Mouse (Mus musculus) ES-Bruce4 (cell line): Measurements from ENCODE around the gene Fndc1. TPM values are rescaled to one million over a fixed set of nuclear protein-coding genes. Genes with fewer than 3 reads are reported as not detected.

Source experiments
- H3K27ac ChIP-seq: 2 replicates; pipeline ENCODE4 v1.5.1; 2012; ENCODE audit warnings: low read length, inconsistent platforms; ENCODE audit not compliant: insufficient read depth
- H3K27me3 ChIP-seq: 2 replicates; pipeline ENCODE4 v1.6.1; 2012; ENCODE audit warnings: mild to moderate bottlenecking, low read length, inconsistent platforms; ENCODE audit not compliant: control insufficient read depth, poor library complexity, insufficient read depth, severe bottlenecking
- H3K36me3 ChIP-seq: 2 replicates; pipeline ENCODE4 v1.6.1; 2012; ENCODE audit warnings: inconsistent platforms, mild to moderate bottlenecking, low read length, moderate library complexity; ENCODE audit not compliant: control insufficient read depth, poor library complexity, insufficient read depth, severe bottlenecking
- H3K4me1 ChIP-seq: one replicate; pipeline ENCODE4 v1.8.1; 2011; ENCODE audit warnings: low read length; ENCODE audit not compliant: control insufficient read depth, insufficient read depth
- H3K4me3 ChIP-seq: 2 replicates; pipeline ENCODE4 v1.5.1; 2011; ENCODE audit warnings: low read depth, mild to moderate bottlenecking, low read length
- H3K9ac ChIP-seq: 2 replicates; pipeline ENCODE4 v1.6.1; 2012; ENCODE audit warnings: low read depth, mild to moderate bottlenecking, inconsistent platforms; ENCODE audit not compliant: poor library complexity, severe bottlenecking
- H3K9me3 ChIP-seq: replicated peaks from 2 replicates; pipeline ENCODE4 v1.6.1; 2012; ENCODE audit warnings: mild to moderate bottlenecking, low read length, inconsistent platforms; ENCODE audit not compliant: control insufficient read depth, poor library complexity, insufficient read depth, severe bottlenecking
- CTCF ChIP-seq: IDR thresholded peaks from one replicate; pipeline ENCODE4 v1.8.1; 2011; ENCODE audit warnings: low read depth, low read length
- EP300 ChIP-seq: IDR thresholded peaks from 2 replicates; pipeline ENCODE4 v1.6.1; 2011; ENCODE audit warnings: low read depth, low read length; ENCODE audit not compliant: insufficient read depth
- POLR2A ChIP-seq: IDR thresholded peaks from one replicate; pipeline ENCODE4 v1.8.1; 2011; ENCODE audit warnings: low read length; ENCODE audit not compliant: insufficient read depth
- polyA plus RNA-seq: library from polyadenylated mRNA; stranded (reverse); fragments of >200 nt; gene quantifications from 2 replicates; pipeline ENCODE4 v1.2.4, GENCODE M21; 2011; ENCODE audit warnings: low read depth; ENCODE audit not compliant: missing spikeins, insufficient read depth, insufficient read length

Fndc1 gene
- polyA plus RNA-seq: 4.3 and 6.1 TPM in 2 replicates

DNA sequence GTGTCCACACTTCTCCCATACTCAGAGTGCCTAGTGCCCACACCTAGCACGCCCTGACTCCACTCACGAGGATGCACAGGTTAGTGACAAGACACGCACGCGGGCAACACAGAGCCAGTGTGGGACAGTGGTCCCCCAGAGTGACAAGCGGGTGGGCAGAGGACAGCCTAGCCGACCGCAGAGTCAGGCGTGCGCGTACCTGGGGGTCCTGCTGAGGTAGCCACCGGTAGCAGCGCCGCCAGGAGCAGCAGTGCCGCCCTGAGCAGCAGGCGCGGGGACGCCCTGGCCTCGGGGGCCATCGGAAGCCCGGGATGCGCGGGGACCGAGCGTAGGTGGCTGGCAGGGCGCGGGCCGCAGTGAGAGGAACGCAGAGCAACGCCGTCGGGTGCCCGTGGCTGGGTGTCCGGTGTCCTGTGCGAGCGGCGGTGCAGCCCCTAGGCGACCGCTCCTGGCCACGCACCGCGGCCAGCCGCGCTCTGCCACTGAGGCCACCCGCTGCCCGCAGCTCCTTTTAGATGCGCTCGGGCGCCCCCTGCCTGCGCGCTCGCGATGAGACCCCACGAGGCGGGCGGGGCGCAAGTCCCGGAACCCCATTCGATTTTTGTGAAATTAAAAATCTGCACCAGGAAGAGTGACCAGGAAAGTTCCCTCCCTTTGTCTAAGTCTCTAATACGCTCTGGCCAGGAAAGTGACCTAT lies at the start of gene Fndc1:
Gene Fndc1 (minus strand): TSS at position 484 of the 697 bp plus-strand sequence.
- H3K27me3 ChIP-seq: peaks cover 2% of the 10 kb centered on the region; the same call in 1 of the 2 replicates
- TF ChIP-seq CTCF (peak; percentile 45), EP300 (no peak), POLR2A (no peak)

DNA sequence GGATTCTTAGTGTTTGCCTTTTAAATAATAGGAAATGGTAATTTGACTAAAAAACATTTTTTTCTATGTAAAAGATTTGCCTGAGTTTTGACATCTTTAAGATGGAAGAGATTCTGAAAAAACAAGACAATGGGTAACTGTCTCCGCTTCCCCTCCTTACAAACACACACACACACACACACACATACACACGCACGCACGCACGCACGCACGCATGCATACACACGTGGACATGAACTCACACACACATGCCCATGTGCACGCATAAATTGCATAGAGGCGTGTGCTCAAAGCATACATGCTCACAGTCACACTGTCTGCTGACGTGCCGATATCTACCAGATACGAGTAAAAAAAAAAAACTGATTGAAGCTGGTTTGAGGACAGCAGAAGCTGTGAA lies 49.4 kb upstream of the Fndc1 start:
- Histone ChIP-seq H3K4me3 (no peak overlapping the region), H3K9me3 (no peaks in the 10 kb centered on the region), H3K27me3 (no peaks in the 10 kb centered on the region), H3K4me1 (no peaks in the 10 kb centered on the region), H3K36me3 (no peaks in the 10 kb centered on the region), H3K9ac (no peak overlapping the region), H3K27ac (no peak overlapping the region)
- TF ChIP-seq EP300 (no peak), CTCF (no peak), POLR2A (no peak)

More for the DNA sequence above, at the start of gene Fndc1:
- Histone ChIP-seq H3K4me3 (peak within 1 kb of the TSS; percentile 67), H3K9ac (peak within 1 kb of the TSS; percentile 28; the same call in 1 of the 2 replicates), H3K4me1 (no peaks in the 10 kb centered on the region), H3K27ac (no peak within 1 kb of the TSS), H3K36me3 (no peaks in the 10 kb centered on the region), H3K9me3 (no peaks in the 10 kb centered on the region)

DNA sequence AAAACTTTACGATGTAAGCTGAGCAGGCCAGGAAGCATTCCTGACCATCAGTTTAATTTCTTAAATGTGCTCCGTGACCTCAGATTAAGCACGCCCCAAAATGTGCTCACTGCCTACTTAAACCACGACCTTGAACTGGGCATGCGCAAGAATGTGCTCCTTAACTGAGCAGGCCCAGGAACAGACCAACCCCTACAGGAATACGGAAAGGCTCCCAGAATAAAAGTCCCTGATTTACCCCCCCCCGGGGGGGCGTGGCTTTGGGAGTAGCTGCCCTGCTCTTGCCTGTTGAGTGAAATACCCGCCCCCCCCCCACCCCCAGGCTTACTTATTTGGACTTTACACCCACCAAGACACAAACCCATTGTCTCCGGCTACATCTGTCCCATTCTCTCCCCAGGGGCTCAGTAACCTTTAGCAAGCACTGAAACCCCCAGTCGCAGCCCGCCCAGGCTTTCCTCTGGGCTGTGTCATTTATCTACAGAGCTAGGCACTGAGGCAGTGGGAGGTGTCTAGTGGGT lies 48.9 kb upstream of the Fndc1 start:
- TF ChIP-seq POLR2A: no peak
- TF ChIP-seq EP300: no peak
- no peak for TF ChIP-seq CTCF
- Histone ChIP-seq H3K36me3 (no peaks in the 10 kb centered on the region), H3K4me1 (no peaks in the 10 kb centered on the region), H3K4me3 (no peak overlapping the region), H3K9ac (no peak overlapping the region), H3K27ac (no peak overlapping the region), H3K9me3 (no peaks in the 10 kb centered on the region), H3K27me3 (no peaks in the 10 kb centered on the region)

GRCm38 (mm10) chr17:7874776-7875531 lies 47.9 kb upstream of the Fndc1 start:
- H3K27ac ChIP-seq: no peak overlapping the region
- no peaks in the 10 kb centered on the region for H3K27me3 ChIP-seq
- H3K9me3 ChIP-seq: no peaks in the 10 kb centered on the region
- H3K9ac ChIP-seq: no peak overlapping the region
- no peaks in the 10 kb centered on the region for H3K36me3 ChIP-seq
- no peak overlapping the region for H3K4me3 ChIP-seq
- TF ChIP-seq EP300 (no peak), POLR2A (no peak), CTCF (no peak)
- no peaks in the 10 kb centered on the region for H3K4me1 ChIP-seq

DNA sequence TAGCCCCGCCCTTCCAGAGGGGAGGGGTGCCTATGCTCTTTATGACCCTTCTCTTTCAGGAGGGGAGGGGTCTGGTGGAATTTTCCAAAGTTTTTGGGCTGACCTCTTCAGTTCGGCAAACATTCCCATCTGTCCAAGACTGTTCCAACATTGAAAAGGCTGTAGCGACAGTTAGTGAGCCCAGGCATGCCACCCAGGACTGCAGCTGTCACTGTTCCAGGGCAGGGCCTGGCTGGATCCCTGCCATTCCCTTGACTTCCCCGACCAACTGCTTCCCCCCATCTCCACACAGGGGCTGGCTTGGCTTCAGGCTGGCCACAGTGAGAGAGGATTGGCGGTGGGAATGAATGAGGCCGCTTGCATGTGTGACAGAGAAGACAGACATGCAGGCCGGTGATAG lies 46.3 kb upstream of the Fndc1 start:
- Histone ChIP-seq H3K9me3 (no peaks in the 10 kb centered on the region), H3K4me3 (no peak overlapping the region), H3K36me3 (no peaks in the 10 kb centered on the region), H3K4me1 (no peaks in the 10 kb centered on the region), H3K9ac (no peak overlapping the region), H3K27me3 (no peaks in the 10 kb centered on the region), H3K27ac (no peak overlapping the region)
- TF ChIP-seq CTCF: no peak
- no peak for TF ChIP-seq POLR2A
- TF ChIP-seq EP300: no peak

DNA sequence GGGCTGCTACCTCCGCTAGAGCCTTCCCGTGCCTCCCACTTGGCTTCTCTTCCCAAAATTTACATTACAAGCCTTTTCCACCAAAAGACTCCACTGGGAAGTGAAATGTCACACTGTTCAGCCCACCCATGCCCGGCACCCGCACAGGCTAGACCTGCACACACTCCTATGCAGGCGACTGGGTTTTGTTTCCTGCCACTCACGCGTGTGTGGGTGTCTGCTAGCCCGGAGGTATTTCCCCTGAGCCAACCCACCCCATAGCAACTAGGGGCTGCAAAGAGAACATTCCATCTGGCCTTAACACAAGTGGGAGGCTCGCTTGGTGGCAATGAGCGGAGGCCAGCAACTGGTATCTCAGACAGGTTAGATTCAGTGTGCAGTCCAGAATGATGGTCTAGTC lies 44.7 kb upstream of the Fndc1 start:
- Histone ChIP-seq H3K36me3 (no peaks in the 10 kb centered on the region), H3K4me3 (no peak overlapping the region), H3K9me3 (no peaks in the 10 kb centered on the region), H3K9ac (no peak overlapping the region), H3K4me1 (no peaks in the 10 kb centered on the region), H3K27me3 (no peaks in the 10 kb centered on the region), H3K27ac (no peak overlapping the region)
- no peak for TF ChIP-seq CTCF
- TF ChIP-seq POLR2A: no peak
- no peak for TF ChIP-seq EP300
